Comparison of ENCODE assay signal across 12 mouse cellular contexts in the genomic region with DNA sequence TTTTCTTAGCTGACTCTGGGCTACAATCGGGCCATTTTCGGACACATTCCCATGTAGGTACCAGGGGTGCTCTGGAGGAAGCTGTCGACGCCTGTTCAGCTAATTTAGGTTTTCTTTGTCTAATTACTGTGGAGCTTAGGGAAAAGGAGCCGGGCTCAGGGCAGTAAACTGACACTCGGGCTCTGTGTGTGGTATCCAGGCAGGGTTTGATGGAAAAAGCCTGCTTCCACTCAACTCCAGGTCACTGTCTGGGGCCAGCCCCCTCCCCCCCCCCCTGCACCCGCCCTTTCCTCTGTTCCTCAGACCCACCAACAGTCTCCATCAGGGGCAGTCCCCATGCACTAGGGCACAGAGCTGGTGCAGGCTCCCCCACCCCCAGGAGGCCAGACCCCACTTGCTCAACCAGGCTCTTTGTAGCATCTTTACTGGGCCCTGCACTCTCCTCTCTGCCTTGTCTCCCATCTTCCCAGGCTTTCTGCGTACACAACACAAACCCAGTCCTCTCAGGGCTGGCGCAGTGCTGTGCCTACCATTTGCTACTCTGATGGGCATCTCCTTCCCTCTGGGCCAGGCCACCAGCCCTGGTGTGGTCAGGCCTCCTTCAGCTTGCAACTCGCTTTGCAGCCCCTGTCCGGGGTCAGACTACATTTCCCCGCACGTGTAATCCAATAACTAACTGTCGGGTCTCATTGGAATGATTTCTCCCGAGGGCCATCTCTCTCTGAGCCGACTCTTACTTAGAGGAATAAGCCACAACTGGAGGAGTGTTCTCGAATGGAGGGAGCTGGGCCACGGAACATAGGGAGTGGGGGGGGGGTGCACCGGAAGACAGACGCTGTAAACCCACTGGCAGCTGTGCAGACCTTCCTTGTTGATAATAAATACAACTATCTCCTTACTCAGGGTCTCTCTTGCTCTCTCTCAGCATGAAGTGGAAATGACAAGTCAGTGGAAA. TPM values are rescaled to one million over a fixed set of nuclear protein-coding genes. Genes with fewer than 3 reads are reported as not detected.
DNase-seq lines count a peak whose midpoint lies in the region; ATAC-seq and TF ChIP-seq lines count a peak whose summit lies in the region.
"Had no signal": no experiment of that assay in that cellular context is flagged by ENCODE, and none has a peak within 500 bp of the region (broad histone marks: within the 10 kb centered on the region; RNA-seq: fewer than 3 reads in every experiment).

No protein-coding gene starts in this region.

- no peak for TF ChIP-seq POLR2A in kidney, adult 2 months (IDR thresholded peaks at IDR 0.05; ENCODE audit: low read depth, low read length)

- DNase-seq in layer of hippocampus, adult 2 months (ENCODE audit: low spot score in 2 of 2), result no peak
- DNase-seq in layer of hippocampus, postnatal 25 days (ENCODE audit: extremely low spot score in 1 of 2, low spot score in 1 of 2), result no peak
- peak; percentile 56 for DNase-seq in retina, postnatal 1 day
- no peak for DNase-seq in kidney, adult 2 months
- no peak for DNase-seq in right cerebral cortex, postnatal 36 days (ENCODE audit: low spot score in 2 of 2)
- DNase-seq: kidney, adult 9 months; thymus, adult 2 months had no signal

- H3K9me3 ChIP-seq in embryonic facial prominence, embryonic 12.5 days, result no peaks in the 10 kb centered on the region
- no peaks in the 10 kb centered on the region for H3K9me3 ChIP-seq in limb, embryonic 12.5 days

- WGBS in embryonic facial prominence, embryonic 12.5 days, result 2% methylated on average over 19 of the region's 20 CpGs
- 0% methylated on average over 20 of the region's 20 CpGs for WGBS in limb, embryonic 12.5 days
- 5% methylated on average over 19 of the region's 20 CpGs for WGBS in kidney, adult 2 months

- TF ChIP-seq CTCF in layer of hippocampus, adult 2 months (conservative IDR thresholded peaks at IDR 0.05), result no peak
- TF ChIP-seq CTCF in kidney, adult 2 months (conservative IDR thresholded peaks at IDR 0.05; ENCODE audit: insufficient read depth, insufficient read length, low read depth, low read length), result no peak

- H3K4me1 ChIP-seq in embryonic facial prominence, embryonic 12.5 days, result peaks cover 30% of the 10 kb centered on the region
- H3K4me1 ChIP-seq in limb, embryonic 12.5 days (replicated peaks), result peaks cover 55% of the 10 kb centered on the region
- H3K4me1 ChIP-seq in kidney, adult 2 months (ENCODE audit: control insufficient read depth, insufficient read depth, low read length), result no peaks in the 10 kb centered on the region

- peaks cover 92% of the 10 kb centered on the region for H3K27me3 ChIP-seq in embryonic facial prominence, embryonic 12.5 days
- H3K27me3 ChIP-seq in limb, embryonic 12.5 days, result peaks cover 98% of the 10 kb centered on the region
- peaks cover 7% of the 10 kb centered on the region for H3K27me3 ChIP-seq in kidney, adult 2 months (replicated peaks; ENCODE audit: control insufficient read depth, insufficient read depth, low read length)

- peak; percentile 47; the same call in 1 of the 2 replicates for ATAC-seq in embryonic facial prominence, embryonic 12.5 days (ENCODE audit: insufficient number of reproducible peaks, insufficient read depth, low FRiP score, low TSS enrichment)
- no peak for ATAC-seq in limb, embryonic 12.5 days (ENCODE audit: insufficient number of reproducible peaks, insufficient read depth, low FRiP score, low TSS enrichment, low read depth)
- ATAC-seq in megakaryocyte, adult 5-6 weeks (ENCODE audit: poor library complexity, severe bottlenecking), result no peak

- H3K4me3 ChIP-seq in layer of hippocampus, adult 2 months, result peak overlapping the region; percentile 47; the same call in 1 of the 2 replicates
- peak overlapping the region; percentile 51 for H3K4me3 ChIP-seq in embryonic facial prominence, embryonic 12.5 days
- H3K4me3 ChIP-seq in limb, embryonic 12.5 days (replicated peaks), result peak overlapping the region; percentile 50; the same call in 1 of the 2 replicates
- H3K4me3 ChIP-seq in kidney, adult 2 months (ENCODE audit: insufficient read depth, low read depth, low read length), result no peak overlapping the region

- H3K36me3 ChIP-seq in embryonic facial prominence, embryonic 12.5 days, result no peaks in the 10 kb centered on the region
- H3K36me3 ChIP-seq in limb, embryonic 12.5 days, result no peaks in the 10 kb centered on the region
- no peaks in the 10 kb centered on the region for H3K36me3 ChIP-seq in kidney, adult 2 months (ENCODE audit: control insufficient read depth, insufficient read depth, low read length)

- H3K9ac ChIP-seq in embryonic facial prominence, embryonic 12.5 days, result peak overlapping the region; percentile 79; the same call in 1 of the 2 replicates
- H3K9ac ChIP-seq in limb, embryonic 12.5 days (replicated peaks), result no peak overlapping the region

- peak overlapping the region; percentile 85 for H3K4me2 ChIP-seq in embryonic facial prominence, embryonic 12.5 days (replicated peaks)
- H3K4me2 ChIP-seq in limb, embryonic 12.5 days, result 0 out of 2 replicates have a peak overlapping the region, but pooled peaks have one; percentile 13

- H3K27ac ChIP-seq in layer of hippocampus, adult 2 months, result peak overlapping the region; percentile 20; the same call in 1 of the 2 replicates
- peak overlapping the region; percentile 91 for H3K27ac ChIP-seq in embryonic facial prominence, embryonic 12.5 days
- H3K27ac ChIP-seq in limb, embryonic 12.5 days, result no peak overlapping the region
- no peak overlapping the region for H3K27ac ChIP-seq in kidney, adult 2 months (ENCODE audit: insufficient read depth, low read depth, low read length)

RNA-seq across cellular contexts. Expression of a gene that starts 1.4 kb away (rescaled TPM):
- total RNA-seq in layer of hippocampus, adult 2 months (2021), result 1 to 10 TPM; 4.7 to 5.5 TPM
- total RNA-seq in layer of hippocampus, postnatal 25 days (2021), result 1 to 10 TPM; 4.1 to 5.7 TPM
- polyA plus RNA-seq in embryonic facial prominence, embryonic 12.5 days (2016; fragmentation: Nextera tagmentation; extraction: Ambion mirVana), result 21.4 and 25.8 TPM in 2 replicates
- polyA plus RNA-seq in limb, embryonic 12.5 days (2016; fragmentation: Nextera tagmentation; extraction: Ambion mirVana), result 0.64 and 0.97 TPM in 2 replicates
- total RNA-seq in megakaryocyte, adult 5-6 weeks (2015), result 0.25 TPM in 1 of 2 replicates, not detected in the other
- total RNA-seq in megakaryocyte, adult 5-6 weeks (2017), result not detected in 2 replicates
- 0.10 TPM in 1 of 2 replicates, not detected in the other for polyA plus RNA-seq in kidney, adult 2 months (2012; rRNA removed)
- total RNA-seq: liver, adult 2 months; MEL had no signal
- polyA plus RNA-seq: liver, adult 2 months had no signal

Comparison
In these comparisons a context has a peak if more than half of its experiments do, and no peak if none do; other contexts are left out.
1. H3K27ac ChIP-seq: peak in layer of hippocampus, adult 2 months (single experiment) and embryonic facial prominence, embryonic 12.5 days (single experiment); none in limb, embryonic 12.5 days (single experiment) and kidney, adult 2 months (single experiment).
2. RNA of a gene that starts 1.4 kb away (total RNA-seq): 4.1 to 5.7 TPM in layer of hippocampus, postnatal 25 days and 4.7 to 5.5 TPM in layer of hippocampus, adult 2 months; 0.25 TPM in megakaryocyte, adult 5-6 weeks; every median in the first group is over 4 times any median in the second.